Mouse (Mus musculus) layer of hippocampus, postnatal 25 days (tissue): Measurements from ENCODE around the gene Faah. TPM values are rescaled to one million over a fixed set of nuclear protein-coding genes. Genes with fewer than 3 reads are reported as not detected.

Source experiments
- DNase-seq, 2 experiments: peaks; one replicate each; pipeline ENCODE4 v3.0.0; 2022; ENCODE audit warnings: mixed read lengths in 2 of 2, low spot score in 1 of 2; ENCODE audit errors: extremely low spot score in 1 of 2
- total RNA-seq, 2 experiments: library from RNA; stranded (reverse); gene quantifications; 2 replicates each; pipeline ENCODE4 v1.2.3; 2021

Gene Faah
- total RNA-seq, 2 experiments from 2014 or later: 139 to 163 TPM

DNA sequence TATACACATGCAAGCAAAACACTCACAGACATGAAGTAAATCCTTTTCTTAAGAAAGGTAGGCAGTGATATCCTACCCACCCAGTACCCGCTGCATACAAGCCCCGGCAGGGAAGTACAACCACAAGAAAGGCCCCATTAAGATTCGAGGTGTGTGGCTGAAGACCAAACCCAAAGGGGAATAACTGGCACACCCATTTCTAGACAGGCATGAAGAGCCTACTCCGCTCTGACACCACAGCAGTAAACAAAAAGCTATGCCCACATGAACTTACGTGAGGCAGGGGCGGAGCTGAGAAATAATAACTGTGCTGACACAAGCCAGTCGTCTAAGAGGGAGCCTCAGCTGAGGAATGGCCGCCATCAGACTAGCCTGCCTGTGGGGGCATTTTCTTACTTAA lies 7.5 kb downstream of the Faah start:
- DNase-seq: no peak

DNA sequence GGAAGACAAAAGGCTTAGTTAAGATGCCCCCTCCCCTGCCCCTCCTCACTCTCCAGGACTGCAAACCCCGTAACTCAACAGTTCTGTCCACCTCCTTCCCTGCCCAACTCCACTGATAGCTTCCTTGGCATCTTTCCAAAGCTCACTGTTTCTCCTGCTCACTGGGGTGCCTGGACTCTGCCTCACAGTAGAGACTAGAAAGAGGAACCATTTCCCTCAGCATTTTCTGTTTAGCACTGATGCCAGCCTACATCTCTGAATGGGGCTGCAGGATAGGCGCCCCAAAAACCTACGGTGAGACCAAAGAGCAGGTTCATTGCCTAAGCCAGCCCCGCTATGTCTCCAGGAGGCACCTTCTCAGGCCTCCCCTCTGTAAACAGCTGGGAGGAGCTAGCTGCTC lies 16.5 kb downstream of the Faah start:
- no peak for DNase-seq

DNA sequence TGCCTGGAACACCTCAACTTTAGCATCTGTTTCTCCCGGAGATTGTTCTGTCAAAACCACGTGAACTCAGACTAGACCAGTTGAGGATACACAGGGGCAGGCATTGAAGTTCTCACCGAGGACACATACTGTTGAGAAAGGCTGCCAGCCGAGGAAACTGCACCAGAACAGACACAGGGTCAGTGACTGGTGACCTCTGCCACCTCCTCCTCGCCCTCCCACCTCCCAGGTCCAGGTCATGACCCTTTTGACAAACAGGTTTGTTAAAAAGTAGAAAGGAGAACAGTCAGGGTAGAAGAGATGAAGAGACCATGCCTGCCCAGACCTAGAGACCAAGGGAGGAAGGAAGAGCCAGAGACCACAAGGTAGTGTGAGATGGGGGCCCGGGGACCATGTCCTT lies 17.1 kb downstream of the Faah start:
- DNase-seq: no peak

DNA sequence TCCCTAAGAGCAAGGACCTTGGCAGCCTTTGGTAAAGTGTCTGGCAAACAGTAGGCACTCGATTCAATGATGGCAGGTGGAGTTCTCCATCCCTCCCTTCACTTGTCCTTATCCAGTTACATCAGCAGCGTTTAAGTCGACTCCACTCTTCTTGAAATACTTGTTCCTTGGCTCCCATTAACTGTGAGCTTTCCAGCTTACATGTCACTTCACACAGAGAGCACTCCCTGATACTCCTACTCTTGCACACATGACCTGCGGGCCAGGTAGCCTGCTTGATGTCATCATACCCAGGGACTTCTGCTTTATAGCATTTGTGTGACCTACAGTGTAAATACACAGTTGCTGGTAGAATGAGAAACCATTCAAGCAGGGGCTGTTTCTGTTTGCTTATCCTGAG lies 21.0 kb downstream of the Faah start:
- DNase-seq: no peak

DNA sequence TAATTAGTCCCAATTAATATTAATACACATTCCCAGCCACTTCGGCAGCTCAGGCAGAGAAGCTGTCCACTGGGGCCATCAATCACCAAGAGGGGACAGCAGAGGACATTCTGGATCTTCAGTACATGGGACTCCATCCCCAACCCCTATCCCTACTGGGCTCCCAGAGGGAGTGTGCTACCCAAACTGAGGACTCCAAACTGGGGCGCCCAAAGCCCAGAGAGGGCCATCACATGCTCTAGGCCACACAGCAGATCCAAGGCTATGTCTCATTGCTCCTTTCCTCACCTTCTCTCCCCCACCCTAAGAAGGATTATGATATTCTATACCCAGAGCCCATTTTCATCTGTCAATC lies 22.4 kb downstream of the Faah start:
- DNase-seq: no peak

DNA sequence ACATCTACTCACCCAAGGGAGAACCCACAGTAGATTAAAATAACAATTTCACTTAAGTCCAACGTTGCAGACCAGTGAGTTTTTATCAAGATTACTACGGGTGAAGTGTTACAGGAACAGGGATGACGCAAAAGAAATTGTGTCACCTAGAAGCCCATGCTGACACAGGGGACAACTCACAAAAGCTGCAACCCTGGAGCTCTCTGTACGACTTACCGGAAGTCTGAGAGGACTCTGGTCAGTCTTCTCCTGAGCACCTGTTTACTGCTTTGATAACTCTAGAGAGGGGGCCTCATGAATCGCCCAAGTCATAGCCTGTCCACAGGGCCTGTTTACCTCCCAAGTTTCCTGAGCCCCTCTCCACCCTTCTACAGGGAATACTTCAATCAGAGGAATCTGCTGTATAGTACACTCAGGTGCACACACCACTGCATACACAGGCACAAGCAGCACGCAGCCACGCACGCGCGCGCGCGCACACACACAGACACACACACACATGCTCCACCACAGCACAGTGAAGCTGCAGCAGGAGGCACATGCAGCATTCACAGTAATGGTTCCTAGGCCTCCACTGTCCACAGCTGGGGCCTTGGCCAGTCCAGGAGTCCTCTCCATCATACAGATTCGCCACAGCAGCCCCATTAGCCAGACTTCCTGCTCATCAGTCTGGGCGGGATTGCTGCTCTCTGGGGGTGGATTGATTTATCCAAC lies 22.9 kb downstream of the Faah start:
- DNase-seq: no peak

DNA sequence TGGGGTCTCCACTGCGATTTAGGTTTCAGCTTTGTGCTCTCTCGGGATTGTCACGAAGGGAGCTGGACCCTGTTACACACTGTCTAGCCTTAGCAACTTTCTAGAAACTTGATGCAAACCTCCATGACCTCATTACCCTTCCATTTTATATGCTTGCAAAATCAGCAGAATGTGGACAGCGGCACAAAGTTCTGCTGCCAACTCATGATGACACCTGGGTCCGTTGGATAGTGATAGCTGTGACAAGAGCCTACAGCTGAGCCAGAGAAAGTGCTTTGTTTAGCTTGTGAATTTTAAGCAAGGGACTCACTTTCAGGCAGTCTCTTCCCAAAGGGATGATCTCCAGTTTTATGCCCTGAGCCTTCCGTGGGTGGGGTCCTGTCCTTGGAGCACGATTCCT lies 28.3 kb downstream of the Faah start:
- DNase-seq: no peak

DNA sequence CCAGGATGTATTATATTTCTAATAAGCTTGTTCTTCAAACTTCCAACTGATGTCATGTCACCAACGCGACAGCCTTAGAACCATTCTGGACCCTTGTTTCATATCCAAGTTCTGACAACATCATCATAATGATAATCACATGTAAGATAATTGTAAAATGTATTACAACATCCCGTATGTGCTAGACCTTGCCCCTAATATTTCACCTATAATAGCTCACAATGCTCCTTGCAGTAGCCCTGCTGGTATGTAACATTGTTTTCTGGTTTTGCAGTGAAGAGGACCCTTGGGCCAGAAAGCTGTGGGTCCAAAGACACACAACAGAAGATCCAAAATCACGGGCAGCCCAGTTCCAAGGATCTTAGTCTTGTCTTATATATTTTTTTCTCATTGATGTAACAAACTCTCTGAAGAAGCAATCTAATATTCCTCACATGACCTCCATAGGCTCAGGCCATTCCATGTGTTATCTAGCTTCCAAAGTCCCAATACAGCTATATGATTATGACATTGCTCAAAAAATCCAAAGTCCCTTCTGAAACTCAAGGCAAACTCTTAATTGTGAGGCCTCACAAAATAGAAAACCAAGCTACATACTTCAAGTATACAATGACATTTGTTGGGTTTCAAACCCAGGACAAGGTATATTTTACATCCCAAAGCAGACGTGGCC lies 29.7 kb downstream of the Faah start:
- no peak for DNase-seq

DNA sequence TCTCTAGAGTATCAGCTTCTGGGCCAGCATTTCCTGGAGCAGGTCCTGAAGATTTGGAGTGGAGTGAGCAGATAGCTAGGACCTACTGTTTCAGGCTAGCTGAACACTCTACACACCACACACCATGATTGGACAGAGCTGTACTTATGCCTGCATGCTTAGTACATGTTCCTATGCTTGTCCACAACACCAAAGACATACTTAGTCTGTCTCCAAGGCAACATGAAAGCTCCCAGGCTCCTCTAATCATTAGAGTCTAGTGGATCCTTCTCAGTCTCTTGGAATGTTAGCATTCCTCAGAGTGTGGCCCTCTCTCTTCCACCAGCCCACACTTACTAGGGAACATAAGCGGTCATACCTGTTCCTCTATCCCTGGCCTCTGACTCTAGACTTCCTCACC lies 30.3 kb downstream of the Faah start:
- no peak for DNase-seq

DNA sequence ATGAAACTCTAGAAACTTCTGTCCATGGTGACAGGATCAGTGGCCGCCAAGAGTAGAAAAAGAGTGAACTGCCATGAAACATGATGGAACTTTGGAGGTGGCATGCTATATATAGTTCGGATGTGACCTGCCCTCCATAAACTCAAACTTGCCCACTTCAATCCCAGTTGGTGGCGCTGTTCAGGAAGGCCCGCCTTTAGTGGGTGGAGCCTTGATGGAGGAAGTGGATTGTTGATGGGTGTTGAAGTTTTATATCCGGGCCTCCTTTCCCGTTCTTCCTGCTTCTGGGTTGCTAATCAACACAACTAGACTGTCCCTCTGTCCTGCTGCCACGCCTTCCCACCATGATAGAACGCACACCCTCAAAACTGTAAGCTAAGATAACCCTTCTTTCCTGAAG lies 32.8 kb downstream of the Faah start:
- DNase-seq: no peak

DNA sequence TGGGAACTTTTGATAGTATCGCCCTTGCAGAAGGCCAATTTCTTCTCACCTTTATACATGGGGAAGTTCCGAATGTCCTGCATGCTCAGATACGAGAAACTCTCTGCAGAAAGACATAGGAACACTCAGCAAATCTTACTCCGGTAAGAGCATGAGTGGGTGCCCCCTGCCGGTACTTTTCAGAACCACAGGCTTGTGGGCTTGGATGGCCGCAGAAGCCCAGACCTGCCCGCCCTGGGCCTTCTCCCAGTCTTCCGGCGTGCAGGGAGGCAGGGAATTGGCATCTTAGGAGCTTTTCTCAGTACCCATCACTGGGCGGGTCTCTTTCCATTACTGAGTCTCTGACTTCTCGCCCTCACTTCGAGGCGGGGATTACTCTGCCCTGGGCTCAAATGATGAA lies 33.6 kb downstream of the Faah start:
- peak; percentile 74 to 97 for DNase-seq

DNA sequence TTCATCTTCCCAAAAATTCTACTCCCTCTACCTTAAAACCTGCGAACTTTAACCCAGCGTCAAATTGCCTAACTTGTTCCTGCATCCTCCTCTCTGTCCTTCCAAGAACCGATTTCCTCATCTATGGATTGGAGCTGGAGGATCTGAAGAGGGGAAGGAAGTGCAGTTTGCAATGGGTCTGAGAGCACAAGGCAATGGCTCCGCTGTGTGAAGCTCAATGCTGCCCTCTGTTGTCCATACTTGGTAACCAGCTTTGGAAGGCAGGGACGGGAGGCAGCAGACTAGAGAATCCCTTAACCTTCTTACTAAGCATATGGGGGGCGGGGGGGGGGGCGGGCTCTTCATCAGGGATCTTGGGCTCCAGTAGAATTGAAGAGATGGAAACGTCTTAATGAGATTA lies 37.0 kb downstream of the Faah start:
- peak; percentile 36 to 85 for DNase-seq

DNA sequence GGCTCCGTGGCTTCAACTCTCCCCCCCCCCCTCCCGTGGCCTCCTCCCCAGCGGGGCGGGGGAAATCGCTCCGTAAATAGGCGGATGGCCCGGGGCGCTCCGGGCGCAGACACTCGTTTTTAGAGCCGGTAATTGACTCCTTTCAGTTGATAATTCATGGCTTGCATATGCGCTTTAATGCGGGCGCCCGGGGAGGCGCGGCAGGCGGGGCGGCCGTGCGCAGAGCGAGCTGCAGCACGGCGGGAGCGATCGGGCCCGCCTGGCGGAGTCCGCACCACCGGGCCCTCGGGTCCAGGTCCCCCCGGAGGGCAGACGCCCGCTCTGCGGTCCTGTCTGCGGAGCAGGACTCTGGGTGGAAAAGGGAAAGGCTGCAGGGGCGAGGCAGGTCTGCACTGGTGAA lies 38.3 kb downstream of the Faah start:
- DNase-seq: no peak

DNA sequence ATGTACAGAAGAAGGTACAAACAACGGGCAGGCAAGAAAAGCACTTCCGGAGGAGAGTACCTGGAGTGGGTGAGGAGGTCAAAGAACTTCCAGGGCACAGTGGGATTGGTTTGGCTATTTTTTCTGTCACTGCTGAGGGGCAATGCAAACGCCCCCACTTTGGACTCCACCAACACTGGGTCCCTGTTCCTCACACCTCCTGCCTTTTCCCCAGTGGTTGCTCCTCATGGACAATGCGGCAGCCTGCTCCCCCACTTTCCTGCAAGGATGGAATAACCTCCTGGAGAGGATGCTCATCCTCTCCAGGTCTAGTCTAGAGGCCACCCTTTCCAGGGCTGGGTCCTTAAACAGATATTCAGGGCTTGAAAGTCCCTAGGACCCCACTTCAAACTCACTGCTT lies 38.8 kb downstream of the Faah start:
- no peak for DNase-seq

DNA sequence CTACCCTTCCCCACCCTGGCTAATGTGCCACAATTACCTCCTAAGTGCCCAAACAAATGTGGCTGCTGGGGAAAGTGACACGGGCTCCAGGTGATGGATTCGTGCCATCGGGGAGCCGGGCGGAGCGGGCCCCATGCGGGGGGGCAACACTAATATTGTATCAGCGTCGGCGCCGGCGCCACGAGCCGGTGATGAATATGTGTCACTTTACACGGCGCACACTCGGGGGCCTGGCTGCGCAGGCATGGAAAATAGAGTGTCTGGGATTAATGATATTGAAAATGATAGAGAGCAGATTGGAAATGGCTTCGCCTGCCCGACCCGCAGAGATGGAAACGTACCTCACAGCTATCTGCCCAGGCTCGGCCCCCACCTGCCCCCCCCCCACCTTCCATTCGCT lies 45.2 kb downstream of the Faah start:
- DNase-seq: no peak

DNA sequence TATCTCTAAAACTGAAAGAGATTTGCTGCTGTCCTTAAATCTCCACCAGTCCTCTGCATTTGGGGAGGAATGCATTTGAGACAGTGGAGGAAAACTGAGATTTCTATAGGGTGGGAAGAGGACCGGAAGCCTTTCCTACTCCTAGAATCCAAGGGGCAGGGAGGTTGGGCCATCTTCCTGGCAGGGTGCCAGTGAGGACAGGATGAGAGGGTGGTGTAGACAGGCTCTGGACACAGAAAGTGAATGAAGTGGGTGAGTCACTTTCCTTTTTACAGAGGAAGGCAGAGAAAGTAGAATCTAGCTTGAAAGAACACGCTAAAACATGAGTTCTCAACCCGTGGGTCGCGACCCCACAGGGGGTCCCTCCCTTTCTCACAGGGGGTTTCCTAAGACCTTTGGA lies 53.3 kb downstream of the Faah start:
- no peak for DNase-seq

DNA sequence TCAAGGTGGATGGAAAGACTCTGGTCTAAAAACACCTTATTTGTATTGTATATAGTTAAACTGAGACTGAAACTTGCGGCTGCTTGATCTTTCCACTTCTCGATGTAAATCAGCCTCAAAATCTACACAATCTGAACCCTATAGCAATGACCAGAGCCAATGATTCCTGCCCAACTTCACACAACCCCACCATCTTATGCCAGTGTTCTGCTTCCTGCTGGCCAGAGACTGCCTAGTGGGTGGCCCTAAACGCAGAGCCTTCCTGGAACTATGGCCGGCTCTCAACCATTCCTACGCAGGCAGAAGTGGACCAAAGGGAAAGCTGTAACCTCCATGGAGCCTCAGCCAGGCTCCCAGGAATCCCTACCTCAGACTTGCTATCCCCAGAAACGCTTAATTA lies 54.0 kb downstream of the Faah start:
- no peak for DNase-seq

DNA sequence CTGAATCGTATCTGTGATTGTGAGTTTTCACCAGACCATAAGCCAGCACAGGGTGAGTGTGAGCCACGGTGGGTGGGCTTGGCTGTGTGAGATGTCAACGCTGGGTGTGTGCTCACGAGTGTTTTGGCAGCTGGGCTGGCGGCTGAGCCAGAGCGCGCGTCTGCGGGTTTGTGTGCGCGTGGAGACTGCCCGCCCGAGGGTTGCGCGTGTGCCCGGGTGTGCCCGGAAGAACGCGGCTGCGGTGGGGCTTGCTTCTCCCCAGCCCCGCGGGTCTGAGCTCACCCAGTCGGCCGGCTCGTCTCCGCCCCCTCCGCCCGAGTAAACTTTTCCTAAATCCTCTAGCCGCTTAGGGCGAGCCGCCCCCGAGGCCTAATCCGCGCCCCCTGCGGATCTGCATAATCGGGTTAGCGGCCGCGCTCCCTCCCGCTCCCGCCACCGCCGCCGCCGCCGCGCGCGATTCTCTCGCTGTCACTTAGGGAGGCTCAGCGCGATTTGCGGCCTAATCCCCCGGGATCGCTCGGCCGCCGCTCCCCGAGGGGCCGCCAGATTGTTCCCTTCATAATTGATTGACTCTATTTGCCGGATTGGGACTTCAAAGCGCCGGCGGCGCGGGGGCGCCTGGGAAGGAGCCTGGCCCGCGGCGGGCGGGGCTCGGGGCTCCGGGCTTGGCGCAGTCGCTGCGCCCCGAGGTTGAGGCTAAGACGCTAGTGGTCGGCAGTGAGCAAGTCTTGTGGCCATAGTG lies 54.9 kb downstream of the Faah start:
- DNase-seq: peak; percentile 46 to 48

DNA sequence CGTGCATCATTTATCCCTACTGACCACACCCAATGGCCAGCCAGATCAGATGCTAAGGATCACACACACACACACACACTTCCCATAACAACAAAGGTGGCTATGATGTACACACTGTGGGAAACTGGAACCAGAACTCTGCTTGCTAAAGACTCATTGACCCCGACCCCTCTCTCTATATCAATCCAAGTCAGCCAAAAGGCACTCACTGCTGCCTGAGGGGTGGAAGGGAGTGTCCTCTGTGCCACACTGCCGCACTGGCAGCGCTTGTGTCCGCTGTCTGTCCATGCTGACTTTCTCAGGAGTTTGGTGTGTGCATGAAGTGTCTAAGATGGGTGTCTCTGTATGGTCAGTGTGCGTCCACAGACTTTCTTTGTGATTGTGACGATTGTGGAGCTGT lies 55.7 kb downstream of the Faah start:
- no peak for DNase-seq

DNA sequence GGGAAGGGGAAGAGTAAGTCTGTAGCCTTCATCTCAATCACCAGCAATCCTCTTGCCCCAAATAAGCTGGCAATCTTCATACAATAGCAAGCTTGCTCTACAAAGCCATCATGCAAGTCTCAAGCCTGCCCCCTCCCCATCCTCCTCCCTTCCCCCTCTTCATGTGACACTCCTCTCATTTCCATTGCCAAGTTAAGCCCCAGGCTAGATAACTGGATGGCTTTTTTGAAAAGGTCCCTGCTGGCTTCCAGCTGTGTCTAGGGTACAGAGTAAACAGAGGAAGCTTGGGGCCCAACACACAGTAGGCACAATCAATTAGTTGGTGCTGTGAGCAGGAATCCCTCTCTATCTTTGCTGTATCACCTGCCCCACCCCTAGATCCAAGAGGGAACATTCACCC lies 58.2 kb downstream of the Faah start:
- no peak for DNase-seq

DNA sequence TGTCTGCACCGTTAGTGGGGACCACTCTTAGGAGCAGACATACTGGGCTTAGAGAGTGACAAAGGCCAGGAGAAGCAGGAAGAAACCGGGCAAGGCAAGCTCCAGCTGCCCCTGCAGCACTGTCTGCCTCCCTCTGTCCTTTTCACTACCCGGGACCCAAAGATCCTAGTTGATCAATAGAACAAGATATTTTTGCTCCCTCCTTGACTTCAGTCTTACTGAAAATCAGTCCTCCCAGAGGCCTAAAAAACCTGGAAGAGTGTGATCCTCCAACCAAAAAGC lies 62.3 kb downstream of the Faah start:
- no peak for DNase-seq
